Mouse (Mus musculus) ES-Bruce4 (cell line): ENCODE data around the gene Syngr3.
"Not testable (repeated sequence)": the region's sequence is repeated elsewhere in the genome, so short reads cannot be mapped to it uniquely, and the experiment has no call there.

Experiments used
- CTCF ChIP-seq: IDR thresholded peaks from one replicate; pipeline ENCODE4 v1.8.1; 2011; ENCODE audit warnings: low read depth, low read length
- POLR2A ChIP-seq: IDR thresholded peaks from one replicate; pipeline ENCODE4 v1.8.1; 2011; ENCODE audit warnings: low read length; ENCODE audit not compliant: insufficient read depth

DNA sequence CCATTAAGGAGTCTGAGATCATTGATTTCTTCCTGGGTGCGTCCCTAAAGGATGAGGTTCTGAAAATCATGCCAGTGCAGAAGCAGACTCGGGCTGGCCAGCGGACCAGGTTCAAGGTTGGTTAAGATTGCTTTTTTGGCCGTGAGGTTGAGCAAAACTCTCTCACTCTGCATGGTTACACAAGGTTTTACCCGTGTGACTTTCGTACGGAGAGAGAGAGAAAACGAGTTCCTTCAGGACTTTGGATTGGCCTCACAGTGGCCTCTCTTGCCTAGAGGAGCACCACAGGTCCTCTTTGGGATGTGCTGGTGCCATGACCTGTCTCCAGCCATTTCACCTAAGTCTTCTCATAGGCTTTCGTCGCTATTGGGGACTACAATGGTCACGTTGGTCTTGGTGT, 30.9 kb upstream of the Syngr3 start:
- TF ChIP-seq CTCF, POLR2A: not testable (repeated sequence)
